Mouse (Mus musculus): ENCODE results near the gene Nsg2.
"Not testable (repeated sequence)": the region's sequence is repeated elsewhere in the genome, so short reads cannot be mapped to it uniquely, and the experiment has no call there.

Nsg2 gene

DNA sequence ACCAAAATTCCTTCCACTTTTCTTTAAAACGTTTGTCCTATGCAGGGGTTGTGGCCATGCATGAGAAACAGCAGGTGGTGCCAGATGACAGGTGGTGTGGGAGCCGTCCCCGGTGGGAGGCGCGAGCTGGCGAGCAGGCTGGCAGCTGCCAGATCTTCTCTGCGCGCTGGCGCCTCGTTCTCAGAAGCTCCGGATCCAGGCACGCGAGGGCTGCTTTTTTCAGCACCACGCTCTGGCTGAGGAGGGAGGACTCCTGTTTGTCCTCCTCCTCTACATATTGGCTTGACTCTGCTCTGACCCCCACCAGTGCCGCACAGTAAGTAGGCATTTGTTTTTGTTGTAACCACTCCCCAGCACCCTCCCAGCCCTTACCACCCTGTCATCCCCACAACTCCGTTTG is at the start of gene Nsg2:
Nsg2 (plus strand) TSS at position 183 of the 400 bp plus-strand sequence.
- peak; percentile 12 for DNase-seq (ENCODE audit: low read depth, low spot score)

- no peak for DNase-seq (ENCODE audit: low read depth, low spot score)
Observed at GRCm38 (mm10) chr11:31960071-31960470, 40.2 kb upstream of the Nsg2 start.

GRCm38 (mm10) chr11:31963993-31964392 is 36.3 kb upstream of the Nsg2 start:
- DNase-seq (ENCODE audit: low read depth, low spot score), result no peak

DNA sequence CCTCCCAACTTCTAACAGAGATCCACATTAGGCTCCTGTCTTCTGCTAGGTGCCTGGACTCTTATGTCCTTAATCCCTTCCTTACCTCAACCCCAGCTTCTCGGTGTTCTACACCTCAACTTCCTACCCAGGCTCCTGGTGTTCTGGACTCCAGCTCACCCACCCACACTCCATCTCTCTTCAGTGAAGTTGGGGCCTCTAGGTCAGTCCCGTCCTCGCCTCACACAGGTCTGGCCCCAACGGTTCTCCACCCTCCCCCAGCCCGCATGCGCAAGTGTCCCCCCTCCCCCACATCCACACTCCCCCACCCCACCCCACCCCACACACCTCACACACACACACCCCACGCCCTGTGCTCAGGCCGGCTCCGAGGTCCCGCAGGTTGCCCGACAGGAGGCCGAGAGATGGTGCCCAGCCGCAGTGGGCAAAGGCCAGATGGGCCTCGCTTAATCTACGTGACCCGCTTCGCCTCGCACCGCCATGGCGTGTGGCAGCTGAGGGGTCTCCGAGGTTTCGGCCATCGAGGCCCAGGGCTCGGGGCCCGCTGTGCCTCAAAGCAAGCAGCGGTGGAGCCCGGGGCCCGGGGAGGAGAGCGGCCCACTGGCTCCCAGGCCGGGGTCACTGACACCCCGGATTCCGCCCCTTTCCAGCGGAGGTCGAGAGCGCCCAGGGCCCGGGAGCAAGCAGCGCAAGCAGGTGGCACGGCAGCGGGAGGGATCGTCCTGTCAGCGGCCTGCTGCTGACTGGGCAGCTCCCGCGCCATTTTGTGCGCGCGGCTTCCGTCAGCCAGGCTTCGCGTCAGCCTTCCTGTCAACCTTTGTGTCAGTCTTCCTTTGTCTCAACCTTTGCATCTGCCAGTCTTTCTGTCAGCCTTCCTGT is 34.8 kb upstream of the Nsg2 start, which contains the start of gene 4930524B15Rik:
4930524B15Rik (plus strand) TSS at position 337 of the 879 bp plus-strand sequence.
- no peak for DNase-seq (ENCODE audit: low read depth, low spot score)

DNA sequence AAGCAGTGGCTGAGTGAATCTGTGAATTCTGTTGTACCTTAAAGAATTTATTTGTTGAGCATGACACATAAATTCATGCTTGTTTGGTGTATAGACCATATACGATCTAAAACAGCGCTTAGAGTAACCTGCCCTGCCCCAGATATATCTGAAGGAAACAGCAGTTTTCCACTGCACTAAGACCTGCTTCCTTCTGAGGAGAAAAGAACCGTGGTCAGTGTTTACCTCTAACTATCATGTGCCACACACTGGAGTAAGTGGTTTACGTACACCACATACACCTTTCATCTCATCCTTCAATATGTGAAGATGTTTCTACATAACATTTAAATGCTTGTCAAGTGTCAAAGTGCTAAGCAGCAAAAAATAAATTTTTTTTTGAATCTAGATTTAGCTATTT is 26.1 kb upstream of the Nsg2 start:
- no peak for DNase-seq (ENCODE audit: low read depth, low spot score)

DNA sequence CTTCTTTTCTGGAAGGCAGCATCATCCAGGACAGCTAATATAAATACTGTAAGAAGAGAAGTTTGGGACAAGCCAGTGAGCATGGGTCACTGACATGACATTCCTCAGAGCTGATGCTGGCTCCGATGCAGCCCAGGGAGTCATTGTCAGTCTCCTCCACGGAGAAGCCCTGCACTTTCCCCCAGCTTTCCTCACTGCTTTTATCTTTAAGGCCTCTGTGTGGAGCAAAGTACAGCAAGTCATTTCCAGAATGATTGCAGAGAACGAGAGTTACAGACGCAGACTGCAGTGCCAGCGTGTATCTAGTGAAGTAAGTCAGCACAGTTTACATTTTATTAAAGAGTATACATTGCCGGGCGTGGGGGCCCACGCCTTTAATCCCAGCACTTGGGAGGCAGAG is 25.4 kb upstream of the Nsg2 start:
- DNase-seq (ENCODE audit: low read depth, low spot score), result no peak

- DNase-seq (ENCODE audit: low read depth, low spot score), result no peak
Observed at GRCm38 (mm10) chr11:31975678-31976077, 24.6 kb upstream of the Nsg2 start.

DNA sequence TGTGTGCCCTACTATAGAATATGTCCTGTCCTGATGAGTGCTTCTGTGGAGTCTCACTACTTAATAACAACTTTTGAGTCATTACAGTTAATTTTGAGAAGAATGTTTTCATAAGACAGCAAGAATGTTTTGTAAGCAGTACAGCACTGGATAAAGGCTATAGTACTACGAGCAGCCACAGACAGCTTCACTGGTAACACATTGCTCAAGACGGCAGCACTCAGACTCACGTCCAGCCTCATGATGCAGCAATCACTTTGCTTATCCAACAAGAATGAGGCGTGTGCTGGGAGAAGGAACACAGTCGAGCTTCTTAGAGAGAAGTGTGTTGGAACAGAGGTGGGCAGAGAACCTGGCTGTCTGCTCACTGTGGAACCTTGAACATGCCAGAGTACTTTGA is 24.1 kb upstream of the Nsg2 start:
- no peak for DNase-seq (ENCODE audit: low read depth, low spot score)

DNA sequence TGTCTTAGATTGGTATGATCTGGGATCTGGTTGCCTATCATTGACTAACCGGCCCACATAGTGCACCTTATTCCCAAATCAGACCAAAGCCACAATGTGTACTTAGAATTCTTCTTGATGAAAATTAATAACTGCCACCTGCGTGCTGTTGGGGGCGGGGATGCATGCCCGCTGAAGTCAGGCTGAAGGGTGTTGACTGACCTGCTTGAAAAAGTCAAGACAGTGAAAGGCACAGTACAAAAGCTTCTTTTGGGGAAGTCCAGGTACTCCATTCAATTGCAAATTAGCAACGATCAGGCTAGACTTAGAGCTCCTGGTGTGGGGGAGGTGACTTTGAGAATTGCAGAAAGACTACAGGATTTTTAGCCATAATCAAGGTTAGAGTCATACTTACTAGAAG is 20.2 kb upstream of the Nsg2 start:
- DNase-seq (ENCODE audit: low read depth, low spot score), result not testable (repeated sequence)

- DNase-seq (ENCODE audit: low read depth, low spot score), result no peak
Observed at GRCm38 (mm10) chr11:31981830-31982229, 18.4 kb upstream of the Nsg2 start.

DNA sequence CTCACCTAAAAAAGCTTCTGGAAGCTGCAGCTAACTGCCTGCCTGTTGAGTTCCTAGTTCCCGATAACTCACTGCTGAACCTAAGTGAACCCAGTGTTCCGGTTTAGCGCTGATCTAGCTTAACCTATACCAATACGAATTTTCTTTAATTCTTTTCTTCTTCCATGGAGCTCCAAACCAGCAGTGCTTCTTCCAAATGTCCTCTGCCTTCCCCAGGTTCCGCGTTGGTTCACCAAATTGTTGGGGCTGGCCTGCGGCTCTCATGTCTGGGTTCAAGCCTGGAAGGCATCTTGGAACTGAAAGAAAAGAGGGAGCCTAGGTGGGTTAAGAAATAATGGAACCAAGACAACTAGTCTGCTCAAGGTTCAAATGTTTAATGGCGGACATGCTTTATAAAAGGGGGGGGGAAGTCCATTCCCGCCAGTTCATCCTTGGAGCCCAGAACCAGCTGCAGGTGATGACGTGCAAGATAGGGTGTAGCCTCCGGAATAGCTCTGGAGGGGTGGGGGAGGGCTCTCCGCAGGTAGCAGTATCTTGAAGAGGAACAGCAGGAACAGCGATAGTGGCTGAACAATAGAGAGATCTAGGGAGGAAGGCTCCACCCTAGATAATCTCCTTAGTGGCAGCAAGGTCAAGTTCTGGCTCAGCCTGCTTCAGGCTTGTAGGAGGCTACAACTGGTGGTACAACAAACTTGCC is 17.9 kb upstream of the Nsg2 start:
- not testable (repeated sequence) for DNase-seq (ENCODE audit: low read depth, low spot score)

- DNase-seq (ENCODE audit: low read depth, low spot score), result no peak
Observed at GRCm38 (mm10) chr11:31983249-31983648, 17.0 kb upstream of the Nsg2 start.

GRCm38 (mm10) chr11:31984786-31985185 is 15.5 kb upstream of the Nsg2 start:
- no peak for DNase-seq (ENCODE audit: low read depth, low spot score)

- DNase-seq (ENCODE audit: low read depth, low spot score), result no peak
Observed at GRCm38 (mm10) chr11:31992535-31992934, 7.7 kb upstream of the Nsg2 start.

- DNase-seq (ENCODE audit: low read depth, low spot score), result no peak
Observed at GRCm38 (mm10) chr11:31999716-32000115, 547 bp upstream of the Nsg2 start.

- no peak for DNase-seq (ENCODE audit: low read depth, low spot score)
Observed at GRCm38 (mm10) chr11:32001181-32001910, 1.1 kb downstream of the Nsg2 start.

DNA sequence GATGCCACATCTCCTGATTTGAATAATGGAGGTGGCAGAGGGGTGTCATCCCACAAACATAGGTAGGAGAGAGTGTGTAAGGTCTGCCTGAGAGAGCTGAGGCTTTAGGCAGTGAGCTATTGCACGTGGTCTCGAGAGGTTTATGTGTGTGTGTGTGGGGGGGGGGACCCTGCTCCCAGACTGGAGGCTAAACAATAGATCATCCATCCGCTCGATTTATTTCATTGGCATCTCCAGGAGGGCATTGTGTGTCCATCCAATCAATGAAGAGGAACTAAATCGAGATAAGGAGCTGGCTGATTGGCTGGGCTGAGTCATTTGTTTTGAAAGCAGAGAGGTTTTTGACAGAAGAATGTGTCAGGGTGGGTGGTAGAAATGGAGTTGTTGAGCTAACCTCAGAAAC is 2.4 kb downstream of the Nsg2 start:
- DNase-seq (ENCODE audit: low read depth, low spot score), result no peak

- not testable (repeated sequence) for DNase-seq (ENCODE audit: low read depth, low spot score)
Observed at GRCm38 (mm10) chr11:32008049-32008448, 7.8 kb downstream of the Nsg2 start.

DNA sequence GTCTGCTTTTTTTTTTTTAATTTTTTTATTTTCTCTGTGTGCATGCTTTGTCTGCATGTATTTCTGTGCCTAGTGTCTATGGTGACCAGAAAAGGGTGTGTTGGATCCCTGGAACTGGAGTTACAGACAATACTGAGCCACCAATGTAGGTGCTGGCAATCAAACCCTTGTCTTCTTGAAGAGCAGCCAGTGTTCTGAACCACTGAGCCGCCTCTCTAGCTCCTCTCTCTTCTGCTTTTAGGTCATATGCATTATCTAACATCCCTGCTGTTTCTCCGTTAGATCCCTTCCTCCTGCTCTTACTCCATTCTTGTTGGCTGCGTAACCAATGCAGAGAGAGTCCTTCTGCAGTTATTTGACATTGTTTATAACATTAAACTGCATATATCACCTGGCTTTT is 8.6 kb downstream of the Nsg2 start:
- DNase-seq (ENCODE audit: low read depth, low spot score), result no peak

DNA sequence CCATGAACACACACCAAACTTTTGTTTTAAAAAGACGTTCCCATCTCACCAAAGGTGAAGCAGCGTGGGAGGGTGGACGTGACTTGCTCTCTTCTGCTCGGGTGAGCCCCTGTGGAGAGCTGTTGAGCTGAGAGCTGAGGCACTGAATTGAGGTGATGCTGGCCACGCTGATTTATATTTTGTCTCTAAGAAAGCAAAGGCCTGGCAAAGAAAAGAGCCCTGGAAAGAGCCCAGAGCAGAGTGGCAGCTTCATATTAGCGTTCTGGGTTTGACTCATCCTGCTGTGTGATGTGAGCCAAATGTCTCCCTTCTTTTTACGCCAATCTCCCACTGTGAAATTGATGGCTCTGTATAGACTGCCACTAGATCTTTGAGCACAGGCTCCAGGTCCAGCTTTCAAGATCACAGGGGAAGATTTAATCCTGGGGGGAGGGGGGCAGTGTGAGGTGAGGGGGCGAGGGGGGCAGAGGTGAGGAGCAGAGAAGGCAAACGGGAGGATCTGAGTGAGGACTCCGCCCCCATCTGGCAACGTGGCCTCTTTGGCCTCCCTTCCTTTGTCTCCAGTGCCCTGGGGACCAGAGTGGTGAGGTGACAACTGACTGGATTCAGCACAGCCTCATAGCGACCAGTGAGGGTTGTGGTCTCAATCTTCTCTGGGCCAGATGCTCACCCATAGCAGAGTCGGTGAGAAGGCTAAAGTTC is 9.8 kb downstream of the Nsg2 start:
- peak; percentile 64 for DNase-seq (ENCODE audit: low read depth, low spot score)

GRCm38 (mm10) chr11:32010663-32010970 is 10.4 kb downstream of the Nsg2 start:
- no peak for DNase-seq (ENCODE audit: low read depth, low spot score)
